Mouse (Mus musculus): ENCODE measurements around the gene Ei24.

The Ei24 gene

DNA sequence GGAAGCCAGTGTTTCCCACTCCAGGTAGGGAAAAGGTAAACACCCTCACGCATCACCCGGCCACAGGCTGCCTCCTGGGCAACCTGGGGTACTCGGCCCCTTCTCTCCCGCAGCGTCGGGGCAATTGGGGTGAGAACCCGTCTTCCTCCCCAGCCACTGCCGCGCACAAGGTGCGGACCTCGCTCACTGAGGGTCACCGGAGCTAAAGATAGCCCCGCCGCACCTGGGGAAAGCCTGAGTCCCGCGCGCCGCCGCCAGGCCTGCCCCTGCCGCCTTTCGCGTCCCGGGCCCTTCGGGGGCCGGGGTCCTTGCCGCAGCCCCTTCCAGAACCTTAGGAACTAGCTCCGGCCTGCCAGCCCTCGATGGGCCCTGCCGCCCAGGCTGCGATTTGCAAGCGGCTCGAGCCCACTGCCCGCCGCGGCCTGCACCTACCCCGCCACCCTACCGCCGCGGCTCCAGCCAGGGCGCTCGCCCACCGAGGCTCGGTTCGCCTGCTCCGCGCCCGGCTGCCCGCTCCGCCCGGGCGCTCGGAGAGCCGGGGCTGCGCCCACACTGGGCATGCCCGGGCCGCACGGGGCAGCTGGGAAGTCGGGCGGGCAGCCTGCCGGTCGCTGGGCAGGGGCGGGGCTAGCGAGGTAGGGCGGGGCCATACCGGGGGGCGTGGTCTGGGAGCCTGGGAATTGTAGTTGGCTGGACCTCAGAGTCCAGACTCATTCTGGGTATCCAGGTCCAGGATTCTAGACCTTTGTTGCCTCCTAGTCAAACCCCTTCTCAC, at the start of gene Ei24:
Ei24 (minus strand) TSS at position 613 of the 775 bp plus-strand sequence.
- no peak for DNase-seq (ENCODE audit: extremely low spot score, low read depth, low spot score)

- DNase-seq (ENCODE audit: extremely low spot score, low read depth, low spot score), result no peak
Measured at GRCm38 (mm10) chr9:36846346-36846745, 49.2 kb upstream of the Ei24 start.

DNA sequence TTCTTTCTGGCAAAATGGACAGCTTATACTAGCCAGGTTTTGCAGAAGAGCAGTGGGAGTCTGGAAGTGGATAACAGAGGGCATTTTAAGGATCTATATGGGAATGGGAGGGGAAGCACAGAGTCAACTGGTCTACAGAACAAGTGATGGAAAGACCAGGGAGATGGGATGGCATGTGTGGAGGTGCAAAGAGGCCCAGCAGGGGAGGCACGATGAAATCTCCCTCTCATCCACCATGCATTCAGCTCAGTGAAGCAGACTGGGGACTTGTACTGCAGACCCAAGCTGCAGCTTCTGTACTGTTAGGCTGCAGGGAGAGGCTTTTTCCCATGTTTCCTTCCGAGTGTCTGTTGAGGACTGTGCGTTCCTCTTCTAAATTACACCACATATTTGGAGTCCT, 36.7 kb upstream of the Ei24 start:
- no peak for DNase-seq (ENCODE audit: extremely low spot score, low read depth, low spot score)

GRCm38 (mm10) chr9:36833043-36833881, 36.1 kb upstream of the Ei24 start:
- DNase-seq (ENCODE audit: extremely low spot score, low read depth, low spot score), result no peak

GRCm38 (mm10) chr9:36832529-36832928, 35.3 kb upstream of the Ei24 start:
- DNase-seq (ENCODE audit: extremely low spot score, low read depth, low spot score), result no peak

DNA sequence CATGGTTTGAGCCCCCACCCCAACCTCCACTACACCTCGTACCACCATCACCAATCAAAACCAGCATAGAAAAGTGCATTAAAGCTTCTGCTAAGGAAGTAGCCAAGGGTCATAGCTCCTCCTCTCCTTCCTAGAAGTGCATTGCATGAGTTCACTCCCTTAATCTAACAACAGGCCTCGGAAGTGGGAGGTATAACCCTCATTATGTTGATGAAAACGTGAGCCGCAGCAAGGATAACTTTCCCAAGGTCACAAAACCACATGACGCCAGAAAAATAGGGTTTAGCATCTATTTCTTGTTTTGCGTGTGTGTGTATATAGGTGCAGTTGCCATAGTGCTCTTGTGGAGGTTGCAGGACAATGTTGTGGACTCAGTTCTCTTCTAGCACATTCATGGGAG, 34.2 kb upstream of the Ei24 start:
- no peak for DNase-seq (ENCODE audit: extremely low spot score, low read depth, low spot score)

GRCm38 (mm10) chr9:36826612-36827363, 29.6 kb upstream of the Ei24 start:
- DNase-seq (ENCODE audit: extremely low spot score, low read depth, low spot score), result no peak

GRCm38 (mm10) chr9:36822024-36822423, 24.8 kb upstream of the Ei24 start:
- DNase-seq (ENCODE audit: extremely low spot score, low read depth, low spot score), result no peak

DNA sequence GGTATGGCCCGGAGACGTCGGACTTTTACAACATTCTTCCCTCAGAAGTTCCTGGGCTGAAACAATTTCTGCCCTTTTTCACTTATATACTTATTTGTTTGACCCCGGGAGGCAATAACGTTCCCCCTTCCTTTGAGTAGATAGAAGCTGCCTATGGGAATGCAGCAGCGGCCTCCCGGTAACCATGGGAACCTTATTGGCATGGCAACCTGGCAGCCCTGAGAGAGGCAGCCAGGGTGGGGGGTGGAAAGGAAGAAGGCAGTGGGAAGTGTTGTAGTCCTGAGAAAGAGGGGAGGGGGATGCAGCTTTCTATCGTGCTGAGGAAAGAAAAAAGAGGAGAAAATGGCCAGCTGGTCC, 24.4 kb upstream of the Ei24 start, which contains the start of gene Fez1:
Fez1 (plus strand) TSS at position 221 of the 357 bp plus-strand sequence.
- peak; percentile 62 for DNase-seq (ENCODE audit: extremely low spot score, low read depth, low spot score)

- DNase-seq (ENCODE audit: extremely low spot score, low read depth, low spot score), result no peak
Measured at GRCm38 (mm10) chr9:36820969-36821643, 23.9 kb upstream of the Ei24 start.

DNA sequence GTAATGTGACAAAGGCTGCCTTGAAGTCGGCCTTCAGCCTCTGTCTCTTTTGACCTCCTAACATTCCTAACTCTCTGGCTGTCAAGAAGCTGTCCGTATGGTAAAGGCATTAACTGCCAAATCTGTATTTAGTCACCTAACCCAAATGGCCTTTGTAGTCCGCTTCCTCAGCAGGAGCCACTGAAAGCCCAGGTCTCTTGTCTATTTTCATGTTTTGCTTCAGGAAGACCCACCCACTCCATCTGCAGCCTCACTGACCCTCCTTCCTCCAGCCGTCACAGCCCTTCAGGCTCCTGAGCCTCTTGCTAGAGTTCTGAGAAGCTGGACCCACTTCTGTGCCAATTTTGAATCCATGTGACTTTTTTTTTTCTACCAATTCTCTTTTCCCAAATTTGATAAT, 21.7 kb upstream of the Ei24 start:
- no peak for DNase-seq (ENCODE audit: extremely low spot score, low read depth, low spot score)

DNA sequence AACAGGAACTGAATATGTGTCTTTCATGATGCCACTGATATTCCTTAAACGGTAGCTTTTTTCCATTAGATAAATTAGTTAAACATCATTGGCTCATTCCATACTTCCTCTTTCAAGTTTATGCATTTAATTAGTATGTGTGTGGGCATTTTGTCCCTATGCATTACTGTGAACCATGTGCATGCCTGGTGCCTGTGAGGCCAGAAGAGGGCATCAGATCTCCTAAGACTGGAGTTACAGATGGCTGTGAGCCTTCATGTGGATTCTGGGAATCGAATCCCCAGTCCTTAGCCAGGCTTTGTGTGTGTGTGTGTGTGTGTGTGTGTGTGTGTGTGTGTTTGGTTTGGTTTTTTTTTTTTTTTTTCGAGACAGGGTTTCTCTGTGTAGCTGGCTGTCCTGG, 17.3 kb upstream of the Ei24 start:
- no peak for DNase-seq (ENCODE audit: extremely low spot score, low read depth, low spot score)

DNA sequence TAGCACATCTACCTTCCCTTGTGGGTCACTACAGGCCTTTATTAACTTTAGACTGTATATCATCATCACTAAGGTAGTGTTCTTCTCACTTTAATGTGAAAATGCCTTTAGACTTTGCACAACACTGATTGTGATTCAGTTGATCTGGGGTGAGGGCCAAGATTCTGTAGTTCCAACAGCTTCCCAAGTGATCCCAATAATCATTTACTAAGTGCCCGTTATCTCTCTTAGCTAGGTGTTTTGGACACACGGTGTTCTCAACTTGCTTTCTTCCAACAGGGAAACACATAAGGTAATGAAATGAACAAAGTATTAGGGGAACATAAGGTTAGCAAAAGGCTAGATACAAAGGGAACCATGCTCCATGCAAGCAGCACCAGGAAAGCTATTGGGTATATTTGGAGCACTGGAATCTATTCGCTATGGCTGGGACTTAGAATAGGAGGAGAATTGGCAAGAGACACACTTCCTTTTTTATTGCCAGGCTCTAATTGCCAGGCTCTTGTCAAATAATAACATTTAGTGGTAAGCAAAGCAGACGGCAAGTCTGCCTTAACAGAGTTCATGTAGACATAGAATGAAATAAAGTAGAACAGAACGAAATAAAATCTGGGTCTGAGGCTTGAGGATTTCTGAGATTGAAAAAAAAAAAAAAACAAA, 11.1 kb upstream of the Ei24 start:
- DNase-seq (ENCODE audit: extremely low spot score, low read depth, low spot score), result no peak

DNA sequence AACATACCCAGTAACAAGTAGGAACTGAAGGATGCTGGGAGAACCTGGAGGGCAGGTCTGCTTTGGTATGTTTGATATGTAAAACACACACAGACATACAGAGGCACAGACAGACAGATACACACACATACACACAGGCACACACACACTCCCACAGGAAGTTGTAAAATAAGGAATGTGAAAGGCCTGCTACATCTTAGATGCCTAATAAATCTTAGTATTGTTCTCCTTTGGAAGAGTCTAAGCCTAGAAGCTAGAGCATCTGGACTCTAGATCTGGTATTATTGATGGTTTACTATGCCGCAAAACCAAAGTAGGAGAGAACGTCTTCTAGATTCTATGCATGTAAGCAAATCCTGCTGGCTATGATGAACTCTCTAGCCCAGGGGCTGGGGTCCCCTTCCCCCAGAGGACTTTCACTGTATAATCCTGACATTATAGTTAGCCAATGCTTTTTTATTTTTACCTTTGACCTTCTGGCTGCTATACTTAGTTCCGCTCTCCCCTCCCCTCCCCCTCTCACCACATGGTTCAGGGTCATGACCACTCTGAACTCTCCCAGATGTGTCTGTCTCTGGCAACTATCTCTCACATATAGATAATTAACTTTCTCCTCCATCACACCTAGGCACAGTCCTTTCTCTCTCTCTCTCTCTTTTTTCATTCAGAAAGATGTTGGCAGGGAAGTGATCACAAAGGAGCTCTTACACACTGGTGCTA, 8.2 kb upstream of the Ei24 start:
- no peak for DNase-seq (ENCODE audit: extremely low spot score, low read depth, low spot score)

- DNase-seq (ENCODE audit: extremely low spot score, low read depth, low spot score), result no peak
Measured at GRCm38 (mm10) chr9:36803926-36804325, 6.7 kb upstream of the Ei24 start.

GRCm38 (mm10) chr9:36803386-36803785, 6.2 kb upstream of the Ei24 start:
- no peak for DNase-seq (ENCODE audit: extremely low spot score, low read depth, low spot score)

- no peak for DNase-seq (ENCODE audit: extremely low spot score, low read depth, low spot score)
Measured at GRCm38 (mm10) chr9:36802951-36803350, 5.8 kb upstream of the Ei24 start.

- no peak for DNase-seq (ENCODE audit: extremely low spot score, low read depth, low spot score)
Measured at GRCm38 (mm10) chr9:36801961-36802360, 4.8 kb upstream of the Ei24 start.

DNA sequence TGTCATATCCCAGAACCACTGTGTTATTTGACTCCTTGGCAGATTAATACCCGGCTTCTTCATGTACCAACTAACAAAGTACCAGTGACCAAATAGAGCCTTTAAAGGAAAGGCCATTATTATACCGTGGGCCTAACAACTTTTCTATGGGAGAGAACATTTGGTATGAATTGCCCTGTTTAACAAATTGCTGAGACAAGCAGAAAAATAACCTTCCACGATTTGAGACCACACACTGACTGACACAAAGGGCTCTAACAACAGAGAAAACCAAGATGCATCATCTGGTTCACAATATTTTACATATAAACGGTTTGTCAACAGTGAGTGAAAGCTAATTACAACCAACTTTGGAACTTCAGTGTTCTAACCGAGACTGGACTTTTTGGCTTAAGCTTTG, 969 bp downstream of the Ei24 start:
- no peak for DNase-seq (ENCODE audit: extremely low spot score, low read depth, low spot score)

- no peak for DNase-seq (ENCODE audit: extremely low spot score, low read depth, low spot score)
Measured at GRCm38 (mm10) chr9:36795556-36795955, 1.6 kb downstream of the Ei24 start.
